Mouse (Mus musculus): ENCODE results near the gene 1190002N15Rik. TPM values are rescaled to one million over a fixed set of nuclear protein-coding genes. Genes with fewer than 3 reads are reported as not detected.

Gene 1190002N15Rik
- polyA plus RNA-seq, 1 experiment from 2014 or later: 2.4 TPM

- Histone ChIP-seq H3K9me3 (replicated peaks; ENCODE audit: control insufficient read depth, low read length) (no peaks in the 10 kb centered on the region), H3K27me3 (ENCODE audit: control insufficient read depth, insufficient read depth, low read depth, low read length) (no peaks in the 10 kb centered on the region), H3K36me3 (ENCODE audit: control insufficient read depth, insufficient read depth) (no peaks in the 10 kb centered on the region), H3K4me3 (ENCODE audit: low read depth, low read length) (no peak overlapping the region), H3K4me1 (ENCODE audit: control insufficient read depth, low read depth, low read length) (peaks cover 19% of the 10 kb centered on the region), H3K4me2 (ENCODE audit: low read depth, low read length) (no peak overlapping the region; the same call in 1 of the 2 replicates), H3K27ac (ENCODE audit: low read length) (no peak overlapping the region), H3K9ac (ENCODE audit: low read depth, low read length) (no peak overlapping the region)
- ATAC-seq (ENCODE audit: low read depth): no peak
Measured at GRCm38 (mm10) chr9:94534795-94535194, 3.1 kb downstream of the 1190002N15Rik start.

- no peak for ATAC-seq (ENCODE audit: low read depth)
- Histone ChIP-seq H3K4me3 (ENCODE audit: low read depth, low read length) (no peak overlapping the region), H3K9me3 (replicated peaks; ENCODE audit: control insufficient read depth, low read length) (no peaks in the 10 kb centered on the region), H3K27me3 (ENCODE audit: control insufficient read depth, insufficient read depth, low read depth, low read length) (no peaks in the 10 kb centered on the region), H3K27ac (ENCODE audit: low read length) (no peak overlapping the region), H3K9ac (ENCODE audit: low read depth, low read length) (no peak overlapping the region), H3K4me1 (ENCODE audit: control insufficient read depth, low read depth, low read length) (peaks cover 15% of the 10 kb centered on the region), H3K4me2 (ENCODE audit: low read depth, low read length) (peak overlapping the region; percentile 14; the same call in 1 of the 2 replicates), H3K36me3 (ENCODE audit: control insufficient read depth, insufficient read depth) (no peaks in the 10 kb centered on the region)
- 39% methylated on average over 2 of the region's 2 CpGs for WGBS (ENCODE audit: insufficient replicate concordance)
Measured at GRCm38 (mm10) chr9:94534226-94534625, 3.7 kb downstream of the 1190002N15Rik start.

- H3K4me2 ChIP-seq (ENCODE audit: low read depth, low read length): no peak overlapping the region
- H3K4me3 ChIP-seq (ENCODE audit: low read depth, low read length): no peak overlapping the region
- no peak overlapping the region for H3K27ac ChIP-seq (ENCODE audit: low read length)
- no peaks in the 10 kb centered on the region for H3K9me3 ChIP-seq (replicated peaks; ENCODE audit: control insufficient read depth, low read length)
- no peak for ATAC-seq (ENCODE audit: low read depth)
- no peaks in the 10 kb centered on the region for H3K36me3 ChIP-seq (ENCODE audit: control insufficient read depth, insufficient read depth)
- peaks cover 13% of the 10 kb centered on the region for H3K4me1 ChIP-seq (ENCODE audit: control insufficient read depth, low read depth, low read length)
- H3K9ac ChIP-seq (ENCODE audit: low read depth, low read length): no peak overlapping the region
- WGBS (ENCODE audit: insufficient replicate concordance): 18% methylated on average over 4 of the region's 4 CpGs
- no peaks in the 10 kb centered on the region for H3K27me3 ChIP-seq (ENCODE audit: control insufficient read depth, insufficient read depth, low read depth, low read length)
Measured at GRCm38 (mm10) chr9:94533641-94534040, 4.2 kb downstream of the 1190002N15Rik start.

- H3K4me1 ChIP-seq (ENCODE audit: control insufficient read depth, low read depth, low read length): peaks cover 10% of the 10 kb centered on the region
- ATAC-seq (ENCODE audit: low read depth): no peak
Measured at GRCm38 (mm10) chr9:94529987-94530386, 7.9 kb downstream of the 1190002N15Rik start.

GRCm38 (mm10) chr9:94529146-94529746, 8.6 kb downstream of the 1190002N15Rik start:
- H3K4me2 ChIP-seq (ENCODE audit: low read depth, low read length): no peak overlapping the region
- no peak overlapping the region for H3K4me3 ChIP-seq (ENCODE audit: low read depth, low read length)
- no peaks in the 10 kb centered on the region for H3K27me3 ChIP-seq (ENCODE audit: control insufficient read depth, insufficient read depth, low read depth, low read length)
- no peak overlapping the region for H3K27ac ChIP-seq (ENCODE audit: low read length)
- ATAC-seq (ENCODE audit: low read depth): no peak
- H3K4me1 ChIP-seq (ENCODE audit: control insufficient read depth, low read depth, low read length): peaks cover 8% of the 10 kb centered on the region
- H3K9ac ChIP-seq (ENCODE audit: low read depth, low read length): no peak overlapping the region
- no peaks in the 10 kb centered on the region for H3K9me3 ChIP-seq (replicated peaks; ENCODE audit: control insufficient read depth, low read length)
- 14% methylated on average over 1 of the region's 1 CpGs for WGBS (ENCODE audit: insufficient replicate concordance)
- H3K36me3 ChIP-seq (ENCODE audit: control insufficient read depth, insufficient read depth): no peaks in the 10 kb centered on the region

More at GRCm38 (mm10) chr9:94529987-94530386, 7.9 kb downstream of the 1190002N15Rik start:
- Histone ChIP-seq H3K9ac (ENCODE audit: low read depth, low read length) (no peak overlapping the region), H3K9me3 (replicated peaks; ENCODE audit: control insufficient read depth, low read length) (no peaks in the 10 kb centered on the region), H3K27me3 (ENCODE audit: control insufficient read depth, insufficient read depth, low read depth, low read length) (no peaks in the 10 kb centered on the region), H3K4me2 (ENCODE audit: low read depth, low read length) (no peak overlapping the region), H3K36me3 (ENCODE audit: control insufficient read depth, insufficient read depth) (no peaks in the 10 kb centered on the region), H3K27ac (ENCODE audit: low read length) (no peak overlapping the region), H3K4me3 (ENCODE audit: low read depth, low read length) (no peak overlapping the region)

- Histone ChIP-seq H3K9me3 (replicated peaks; ENCODE audit: control insufficient read depth, low read length) (no peaks in the 10 kb centered on the region), H3K27ac (ENCODE audit: low read length) (no peak overlapping the region), H3K4me3 (ENCODE audit: low read depth, low read length) (no peak overlapping the region), H3K9ac (ENCODE audit: low read depth, low read length) (no peak overlapping the region), H3K4me2 (ENCODE audit: low read depth, low read length) (no peak overlapping the region), H3K27me3 (ENCODE audit: control insufficient read depth, insufficient read depth, low read depth, low read length) (no peaks in the 10 kb centered on the region), H3K4me1 (ENCODE audit: control insufficient read depth, low read depth, low read length) (peaks cover 2% of the 10 kb centered on the region), H3K36me3 (ENCODE audit: control insufficient read depth, insufficient read depth) (no peaks in the 10 kb centered on the region)
- ATAC-seq (ENCODE audit: low read depth): peak; percentile 53; the same call in 1 of the 2 replicates
- WGBS (ENCODE audit: insufficient replicate concordance): 74% methylated on average over 7 of the region's 7 CpGs
Measured at GRCm38 (mm10) chr9:94526473-94526872, 11.4 kb downstream of the 1190002N15Rik start.

GRCm38 (mm10) chr9:94512246-94512645, 25.6 kb downstream of the 1190002N15Rik start:
- WGBS (ENCODE audit: insufficient replicate concordance): 49% methylated on average over 8 of the region's 8 CpGs
- no peak for ATAC-seq (ENCODE audit: low read depth)
- Histone ChIP-seq H3K4me3 (ENCODE audit: low read depth, low read length) (no peak overlapping the region), H3K9ac (ENCODE audit: low read depth, low read length) (no peak overlapping the region), H3K27me3 (ENCODE audit: control insufficient read depth, insufficient read depth, low read depth, low read length) (no peaks in the 10 kb centered on the region), H3K36me3 (ENCODE audit: control insufficient read depth, insufficient read depth) (no peaks in the 10 kb centered on the region), H3K27ac (ENCODE audit: low read length) (no peak overlapping the region), H3K4me2 (ENCODE audit: low read depth, low read length) (no peak overlapping the region), H3K4me1 (ENCODE audit: control insufficient read depth, low read depth, low read length) (no peaks in the 10 kb centered on the region), H3K9me3 (replicated peaks; ENCODE audit: control insufficient read depth, low read length) (no peaks in the 10 kb centered on the region)

GRCm38 (mm10) chr9:94511139-94511538, 26.7 kb downstream of the 1190002N15Rik start:
- H3K9ac ChIP-seq (ENCODE audit: low read depth, low read length): no peak overlapping the region
- no peak overlapping the region for H3K4me3 ChIP-seq (ENCODE audit: low read depth, low read length)
- no peak overlapping the region for H3K4me2 ChIP-seq (ENCODE audit: low read depth, low read length)
- no peaks in the 10 kb centered on the region for H3K36me3 ChIP-seq (ENCODE audit: control insufficient read depth, insufficient read depth)
- no peaks in the 10 kb centered on the region for H3K9me3 ChIP-seq (replicated peaks; ENCODE audit: control insufficient read depth, low read length)
- ATAC-seq (ENCODE audit: low read depth): no peak
- no peaks in the 10 kb centered on the region for H3K27me3 ChIP-seq (ENCODE audit: control insufficient read depth, insufficient read depth, low read depth, low read length)
- H3K27ac ChIP-seq (ENCODE audit: low read length): no peak overlapping the region
- no peaks in the 10 kb centered on the region for H3K4me1 ChIP-seq (ENCODE audit: control insufficient read depth, low read depth, low read length)

GRCm38 (mm10) chr9:94506980-94507379, 30.9 kb downstream of the 1190002N15Rik start:
- Histone ChIP-seq H3K9me3 (replicated peaks; ENCODE audit: control insufficient read depth, low read length) (no peaks in the 10 kb centered on the region), H3K4me3 (ENCODE audit: low read depth, low read length) (no peak overlapping the region), H3K27me3 (ENCODE audit: control insufficient read depth, insufficient read depth, low read depth, low read length) (no peaks in the 10 kb centered on the region), H3K4me1 (ENCODE audit: control insufficient read depth, low read depth, low read length) (no peaks in the 10 kb centered on the region), H3K36me3 (ENCODE audit: control insufficient read depth, insufficient read depth) (no peaks in the 10 kb centered on the region), H3K9ac (ENCODE audit: low read depth, low read length) (no peak overlapping the region), H3K27ac (ENCODE audit: low read length) (no peak overlapping the region), H3K4me2 (ENCODE audit: low read depth, low read length) (no peak overlapping the region)
- no peak for ATAC-seq (ENCODE audit: low read depth)
- WGBS (ENCODE audit: insufficient replicate concordance): 89% methylated on average over 1 of the region's 1 CpGs
